Mouse (Mus musculus) C2C12 (cell line): ENCODE data around the gene Ppard. TPM values are rescaled to one million over a fixed set of nuclear protein-coding genes. Genes with fewer than 3 reads are reported as not detected.
A peak's percentile ranks its signal among the peaks of the same experiment; 100 is the strongest.

Experiments
- H3K27me3 ChIP-seq: one replicate; pipeline ENCODE4 v1.6.1; 2011; ENCODE audit not compliant: control insufficient read depth, insufficient read depth, insufficient read length
- H3K36me3 ChIP-seq: one replicate; pipeline ENCODE4 v1.6.1; 2011; ENCODE audit not compliant: control insufficient read depth, insufficient read depth
- H3K4me3 ChIP-seq: one replicate; pipeline ENCODE4 v1.5.1; 2011; ENCODE audit warnings: mild to moderate bottlenecking, control low read depth; ENCODE audit not compliant: poor library complexity, insufficient read depth, severe bottlenecking
- H3K79me2 ChIP-seq: one replicate; pipeline ENCODE4 v1.6.1; 2011; ENCODE audit not compliant: control insufficient read depth, insufficient read depth
- H3K79me3 ChIP-seq: one replicate; pipeline ENCODE4 v1.6.1; 2011; ENCODE audit warnings: low read depth, control low read depth
- H3ac ChIP-seq: one replicate; pipeline ENCODE3; 2011; ENCODE audit warnings: low read depth; ENCODE audit not compliant: control insufficient read depth, insufficient read length
- CEBPB ChIP-seq: IDR thresholded peaks from one replicate; pipeline ENCODE4 v1.6.1; 2011; ENCODE audit warnings: low read depth, mild to moderate bottlenecking, control low read depth, moderate library complexity
- CTCF ChIP-seq: IDR thresholded peaks from one replicate; pipeline ENCODE4 v1.5.1; 2011; ENCODE audit not compliant: control insufficient read depth, insufficient read depth, insufficient read length
- FOSL1 ChIP-seq: IDR thresholded peaks from one replicate; pipeline ENCODE4 v1.8.0; 2011; ENCODE audit warnings: mild to moderate bottlenecking, low read length; ENCODE audit not compliant: poor library complexity, insufficient read depth, severe bottlenecking
- MAX ChIP-seq: IDR thresholded peaks from one replicate; pipeline ENCODE4 v1.6.1; 2011; ENCODE audit warnings: mild to moderate bottlenecking, control low read depth
- MYOD1 ChIP-seq: IDR thresholded peaks from one replicate; pipeline ENCODE4 v1.6.1; 2011; ENCODE audit warnings: low read depth; ENCODE audit not compliant: control insufficient read depth, insufficient read length
- MYOG ChIP-seq: IDR thresholded peaks from one replicate; pipeline ENCODE4 v1.6.1; 2011; ENCODE audit not compliant: control insufficient read depth, insufficient read length; ENCODE audit errors: extremely low read depth
- USF1 ChIP-seq: IDR thresholded peaks from one replicate; pipeline ENCODE4 v1.6.1; 2011; ENCODE audit warnings: low read depth, mild to moderate bottlenecking, control low read depth, moderate library complexity
- long read RNA-seq, 2 experiments: library from polyadenylated mRNA; unstranded; transcript quantifications; one replicate each; pipeline ENCODE4 v2.0.0; 2019 to 2020
- polyA plus RNA-seq: library from polyadenylated mRNA; unstranded; fragments of >200 nt; fragmentation: generic; extraction: Trizol; gene quantifications from one replicate; pipeline ENCODE4 v1.2.1, GENCODE M21; 2012; ENCODE audit warnings: missing spikeins

Gene Ppard
- polyA plus RNA-seq: 24.7 TPM
- long read RNA-seq, experiment 1, partial matches to known transcripts: 0 of 3 reads
- long read RNA-seq, experiment 1, other reads (novel, unspliced or antisense): 3 of 3 reads
- long read RNA-seq, experiment 2, partial matches to known transcripts: 0 of 1 reads
- long read RNA-seq, experiment 2, other reads (novel, unspliced or antisense): 0 of 1 reads

DNA sequence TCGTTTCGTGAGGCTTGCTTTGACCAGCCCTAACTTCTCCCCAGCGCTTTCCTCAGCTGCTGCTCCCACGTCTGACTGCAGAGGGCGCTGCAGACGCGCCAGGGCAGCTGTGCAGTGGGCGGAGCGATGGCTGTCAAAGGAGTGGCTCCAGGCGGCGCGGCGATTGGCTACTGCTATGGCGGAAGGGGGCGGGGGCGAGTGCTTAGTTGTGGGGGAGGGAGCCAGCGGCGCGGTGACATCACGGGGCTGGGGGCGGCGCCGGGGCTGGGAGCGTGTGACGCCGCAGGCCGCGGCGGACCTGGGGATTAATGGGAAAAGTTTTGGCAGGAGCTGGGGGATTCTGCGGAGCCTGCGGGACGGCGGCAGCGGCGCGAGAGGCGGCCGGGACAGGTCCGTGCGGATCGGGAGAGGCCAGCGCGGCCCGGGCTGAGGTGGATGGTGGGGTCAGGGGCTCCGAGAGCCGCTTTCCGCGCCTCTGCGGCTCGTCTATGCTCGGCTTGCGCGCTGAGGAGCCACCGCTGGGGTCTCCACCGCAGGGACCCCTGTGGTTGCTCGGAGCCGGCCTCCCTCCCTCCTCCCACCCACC lies at the start of gene Ppard:
TSS of gene Ppard (plus strand) at position 226 of the 586 bp plus-strand sequence.
- Histone ChIP-seq H3K4me3 (peak within 1 kb of the TSS; percentile 97), H3K36me3 (no peaks in the 10 kb centered on the region), H3K27me3 (no peaks in the 10 kb centered on the region), H3K79me3 (peaks cover 33% of the 10 kb centered on the region), H3K79me2 (peaks cover 50% of the 10 kb centered on the region), H3ac (peak within 1 kb of the TSS; percentile 84)
- TF ChIP-seq CEBPB (no peak), MAX (peak; percentile 39), FOSL1 (no peak), MYOG (no peak), MYOD1 (peak; percentile 52), CTCF (peak; percentile 98), USF1 (no peak)

DNA sequence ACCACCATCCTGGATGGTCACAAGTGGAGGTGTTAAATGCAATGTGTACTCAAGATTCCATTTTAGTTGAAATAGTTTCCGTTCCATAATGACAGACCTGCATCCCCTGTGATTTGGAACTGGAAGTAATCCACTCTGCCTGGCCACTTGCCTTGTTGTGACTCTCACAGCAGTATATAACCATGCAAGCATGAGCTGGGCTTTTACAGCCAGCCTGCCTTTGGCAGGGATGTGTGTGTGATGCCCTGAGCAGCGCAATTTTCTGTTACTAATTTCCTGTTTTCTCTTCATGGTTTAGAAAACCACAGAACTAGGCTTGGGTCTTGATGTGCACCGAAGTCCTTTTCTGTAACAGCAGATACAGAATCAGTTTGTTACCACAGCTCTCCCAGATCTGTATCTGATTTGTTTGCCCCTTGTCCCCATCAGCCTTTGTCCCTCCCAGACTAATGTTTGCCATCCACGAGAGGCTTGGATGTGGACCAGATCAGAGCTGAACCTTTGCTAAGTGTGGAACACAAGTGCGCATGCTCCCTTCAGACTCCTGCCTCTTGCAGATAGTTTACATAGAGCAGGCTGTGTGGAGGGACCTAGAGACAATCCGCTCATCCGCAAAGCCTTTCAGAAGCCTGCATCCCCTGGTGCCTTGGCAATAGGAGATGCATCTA lies 47.4 kb upstream of the Ppard start:
- Histone ChIP-seq H3K79me3 (no peaks in the 10 kb centered on the region), H3ac (no peak overlapping the region), H3K27me3 (no peaks in the 10 kb centered on the region), H3K79me2 (no peaks in the 10 kb centered on the region), H3K4me3 (no peak overlapping the region), H3K36me3 (no peaks in the 10 kb centered on the region)
- TF ChIP-seq MYOD1: no peak
- no peak for TF ChIP-seq MYOG
- TF ChIP-seq USF1: no peak
- TF ChIP-seq FOSL1: no peak
- no peak for TF ChIP-seq CTCF
- TF ChIP-seq MAX: no peak
- no peak for TF ChIP-seq CEBPB

DNA sequence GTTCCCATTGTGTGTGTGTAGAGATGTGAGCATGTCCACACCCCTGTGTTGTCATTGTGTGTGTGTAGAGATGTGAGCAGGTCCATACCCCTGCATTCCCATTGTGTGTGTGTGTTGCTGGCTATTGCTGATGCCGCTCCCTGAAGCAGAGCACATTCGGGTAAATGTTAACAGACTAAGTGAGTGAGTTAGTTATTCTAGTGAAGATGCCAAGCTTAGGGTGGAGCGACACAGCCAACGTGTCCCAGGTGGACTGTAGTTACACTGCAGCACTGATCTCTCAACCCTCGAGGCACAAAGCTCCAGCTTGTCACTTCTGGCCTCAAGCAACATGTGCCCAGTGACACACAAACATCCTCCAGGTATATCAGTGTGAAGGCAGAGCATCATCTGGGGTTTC lies 44.2 kb upstream of the Ppard start:
- TF ChIP-seq FOSL1: no peak
- no peak for TF ChIP-seq CEBPB
- no peak for TF ChIP-seq USF1
- TF ChIP-seq MYOD1: no peak
- TF ChIP-seq MYOG: no peak
- no peak for TF ChIP-seq CTCF
- TF ChIP-seq MAX: no peak
- H3ac ChIP-seq: no peak overlapping the region
- no peak overlapping the region for H3K4me3 ChIP-seq
- no peaks in the 10 kb centered on the region for H3K79me2 ChIP-seq
- H3K27me3 ChIP-seq: no peaks in the 10 kb centered on the region
- H3K36me3 ChIP-seq: peaks cover 3% of the 10 kb centered on the region
- no peaks in the 10 kb centered on the region for H3K79me3 ChIP-seq

DNA sequence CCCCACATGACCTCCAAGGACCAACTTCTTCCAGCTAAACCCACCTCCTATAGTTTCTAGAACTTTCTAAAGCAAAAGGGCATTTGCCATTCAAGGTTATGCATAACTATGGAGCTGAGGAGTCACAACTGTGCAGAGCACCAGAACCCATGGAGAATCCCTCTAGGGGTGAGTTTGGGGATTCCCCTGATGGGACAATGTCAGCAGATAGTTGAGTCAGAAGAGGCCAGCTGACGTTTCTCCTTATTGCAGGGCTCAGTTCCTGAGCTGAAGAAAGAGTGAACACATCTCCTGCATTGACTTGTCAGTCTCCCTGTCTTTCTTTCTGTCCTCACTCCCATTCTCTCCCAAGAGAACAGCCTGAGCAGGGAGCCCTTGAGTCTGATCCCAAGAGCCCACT lies 39.7 kb upstream of the Ppard start:
- TF ChIP-seq FOSL1: no peak
- TF ChIP-seq MYOG: no peak
- no peak for TF ChIP-seq MYOD1
- TF ChIP-seq CTCF: no peak
- TF ChIP-seq USF1: no peak
- TF ChIP-seq CEBPB: no peak
- no peak for TF ChIP-seq MAX
- Histone ChIP-seq H3K4me3 (no peak overlapping the region), H3K27me3 (no peaks in the 10 kb centered on the region), H3K36me3 (peaks cover 3% of the 10 kb centered on the region), H3ac (no peak overlapping the region), H3K79me2 (no peaks in the 10 kb centered on the region), H3K79me3 (no peaks in the 10 kb centered on the region)

DNA sequence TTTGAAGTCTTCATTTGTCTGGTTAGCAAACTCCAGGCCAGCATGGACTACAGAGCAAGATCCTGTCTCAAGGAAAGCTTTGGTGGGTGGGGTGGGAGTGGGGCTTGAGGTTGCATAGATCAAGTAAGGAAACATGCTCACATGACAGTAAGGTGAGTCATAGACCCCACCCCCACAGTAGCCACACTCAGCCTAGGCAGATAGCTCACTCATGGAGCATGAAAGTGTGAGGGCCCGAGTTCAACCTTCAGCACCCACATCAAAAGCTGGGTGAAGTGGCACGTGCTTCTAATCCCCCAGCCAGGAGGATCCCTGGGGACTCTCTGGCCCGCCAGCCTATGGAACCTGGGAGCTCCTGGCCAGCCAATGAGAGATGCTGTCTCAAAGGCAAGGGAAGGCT lies 38.9 kb upstream of the Ppard start:
- Histone ChIP-seq H3K79me3 (no peaks in the 10 kb centered on the region), H3K79me2 (no peaks in the 10 kb centered on the region), H3K27me3 (no peaks in the 10 kb centered on the region), H3K4me3 (no peak overlapping the region), H3K36me3 (peaks cover 3% of the 10 kb centered on the region), H3ac (no peak overlapping the region)
- no peak for TF ChIP-seq CTCF
- TF ChIP-seq USF1: peak; percentile 49
- no peak for TF ChIP-seq CEBPB
- TF ChIP-seq MYOG: no peak

DNA sequence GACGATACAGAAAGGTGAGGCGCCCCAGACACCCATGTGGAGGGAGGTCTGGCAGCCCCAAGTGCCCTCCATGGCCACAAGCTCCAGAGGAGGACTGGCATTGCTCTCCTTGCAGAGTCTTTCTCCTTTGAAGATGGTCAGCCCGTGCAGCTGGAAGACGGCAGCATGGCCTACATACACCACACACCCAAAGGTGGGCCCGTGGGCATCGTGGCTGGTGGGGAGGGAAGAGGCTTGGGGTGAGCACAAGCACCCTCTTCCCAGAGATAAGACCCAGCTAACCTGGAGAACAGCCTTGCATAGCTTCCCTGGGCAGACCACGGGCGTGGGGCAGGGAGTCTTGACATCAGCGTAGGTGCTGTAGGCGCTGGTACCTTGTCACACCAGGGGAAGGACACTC lies 37.5 kb upstream of the Ppard start:
- no peak overlapping the region for H3K4me3 ChIP-seq
- no peaks in the 10 kb centered on the region for H3K27me3 ChIP-seq
- H3K79me3 ChIP-seq: no peaks in the 10 kb centered on the region
- peaks cover 3% of the 10 kb centered on the region for H3K36me3 ChIP-seq
- no peak overlapping the region for H3ac ChIP-seq
- no peaks in the 10 kb centered on the region for H3K79me2 ChIP-seq
- TF ChIP-seq MAX (no peak), CEBPB (no peak), USF1 (no peak), FOSL1 (no peak), MYOG (no peak), CTCF (no peak), MYOD1 (no peak)
